Mouse (Mus musculus) retina, postnatal 7 days (tissue): ENCODE measurements around the gene L3hypdh.

ENCODE experiments used
- DNase-seq: peaks from one replicate; pipeline ENCODE4 v3.0.0-alpha.2; 2012; ENCODE audit warnings: low read depth, low spot score

The L3hypdh gene

DNA sequence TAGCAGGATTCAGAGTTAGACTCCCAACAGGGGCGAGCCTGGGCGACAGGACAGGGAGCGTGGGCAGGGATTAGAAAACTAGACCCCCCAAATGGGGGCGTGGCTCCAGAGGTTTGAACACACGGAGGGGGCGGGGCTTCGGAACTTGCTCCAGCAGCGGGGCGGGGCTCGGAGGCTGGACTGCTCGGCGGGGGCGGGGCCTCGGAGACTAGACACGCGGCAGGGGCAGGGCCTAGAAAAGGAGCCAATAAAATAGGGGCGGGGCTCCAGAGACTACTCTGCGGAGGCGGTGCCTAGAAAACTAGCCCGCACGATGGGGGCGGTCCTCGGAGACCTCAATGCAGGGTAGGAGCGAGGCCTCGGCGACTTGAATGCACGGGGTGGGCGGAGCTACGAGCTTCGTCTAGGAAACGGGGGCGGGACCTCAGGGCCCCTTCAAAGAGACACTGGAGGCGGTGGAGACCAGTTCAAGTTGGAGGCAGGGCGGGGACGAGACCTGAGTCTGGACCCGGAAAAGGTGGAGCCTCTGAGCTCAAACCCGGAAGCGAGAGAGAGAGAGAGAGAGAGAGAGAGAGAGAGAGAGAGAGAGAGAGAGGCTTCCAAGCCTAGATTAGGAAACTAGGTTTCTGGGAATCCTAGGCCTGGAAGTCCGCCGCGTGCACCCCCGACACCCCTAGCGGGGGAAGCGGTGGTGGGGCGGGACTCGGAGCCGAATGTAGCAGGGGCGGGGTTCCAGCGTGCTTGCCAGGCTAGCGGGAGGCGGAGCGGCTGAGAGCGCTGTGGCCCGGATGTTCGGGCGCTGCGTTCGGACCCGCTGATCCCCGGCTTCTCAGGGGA lies at the start of gene L3hypdh, which contains the start of gene Jkamp:
Gene L3hypdh, minus strand, starts transcription at position 111 of the 837 bp plus-strand sequence.
Gene Jkamp, plus strand, starts transcription at position 261 of the 837 bp plus-strand sequence.
- peak; percentile 100 for DNase-seq

DNA sequence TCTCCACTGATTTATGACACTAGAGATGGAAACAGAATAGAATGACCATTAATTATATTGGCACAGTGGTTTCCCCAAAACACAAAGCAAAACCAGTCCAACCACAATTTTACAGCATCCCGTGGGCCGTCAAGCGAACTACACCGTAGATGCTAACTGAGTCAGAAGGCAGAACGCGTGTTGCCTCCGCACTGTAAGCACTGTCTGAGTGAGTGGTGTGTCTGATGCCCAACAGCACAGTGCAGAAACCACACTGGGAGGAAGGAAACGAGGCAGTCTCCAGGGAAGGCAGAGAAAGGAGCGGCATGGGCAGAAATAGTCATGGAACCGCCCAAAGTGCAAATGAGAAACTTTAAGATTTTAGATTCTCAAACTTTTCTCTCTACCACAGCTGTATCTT lies 44.0 kb upstream of the L3hypdh start:
- DNase-seq: no peak

GRCm38 (mm10) chr12:72115686-72116345 lies 30.6 kb upstream of the L3hypdh start:
- DNase-seq: no peak

- no peak for DNase-seq
Measured at GRCm38 (mm10) chr12:72115126-72115525, 29.9 kb upstream of the L3hypdh start.

GRCm38 (mm10) chr12:72104525-72105281 lies 19.5 kb upstream of the L3hypdh start:
- peak; percentile 81 for DNase-seq

DNA sequence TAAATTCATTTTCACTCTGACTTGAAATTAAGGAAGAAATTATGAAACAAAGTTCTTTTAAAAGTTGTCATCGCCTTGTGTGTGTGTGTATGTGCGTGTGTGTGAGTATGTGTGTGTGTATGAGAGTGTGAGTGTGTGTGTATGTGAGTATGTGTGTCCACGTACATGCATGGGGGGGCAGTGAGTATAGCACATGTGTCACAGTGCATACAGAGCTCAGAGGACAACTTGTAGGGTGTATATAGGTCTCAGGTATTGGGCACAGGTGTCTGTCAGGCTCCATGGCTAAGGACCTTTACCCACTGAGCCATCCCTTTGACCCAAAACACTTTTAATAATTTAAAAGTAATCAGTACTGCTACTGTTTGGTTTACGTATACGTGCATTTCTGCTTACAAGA lies 18.8 kb upstream of the L3hypdh start:
- DNase-seq: no peak

DNA sequence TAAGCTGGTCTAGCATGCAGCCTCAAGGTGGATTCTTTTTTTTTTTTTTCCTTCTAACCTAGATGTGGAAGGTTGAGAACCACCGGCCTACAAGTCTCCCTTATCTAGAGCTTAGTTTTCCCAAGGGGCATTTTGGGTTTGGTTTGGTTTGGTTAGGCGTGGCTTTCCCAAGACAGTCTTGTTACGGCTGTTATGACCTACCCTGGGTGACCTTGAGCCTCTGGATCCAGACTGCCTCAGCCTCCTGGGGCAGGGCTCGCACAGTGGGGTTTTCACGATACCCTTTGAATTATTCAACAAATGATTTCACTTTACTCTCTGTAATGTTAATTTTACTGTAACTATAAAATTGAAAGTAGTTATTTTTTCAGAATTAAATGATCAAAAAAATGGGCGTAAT lies 17.5 kb upstream of the L3hypdh start:
- DNase-seq: no peak

- DNase-seq: no peak
Measured at GRCm38 (mm10) chr12:72096966-72097365, 11.7 kb upstream of the L3hypdh start.

DNA sequence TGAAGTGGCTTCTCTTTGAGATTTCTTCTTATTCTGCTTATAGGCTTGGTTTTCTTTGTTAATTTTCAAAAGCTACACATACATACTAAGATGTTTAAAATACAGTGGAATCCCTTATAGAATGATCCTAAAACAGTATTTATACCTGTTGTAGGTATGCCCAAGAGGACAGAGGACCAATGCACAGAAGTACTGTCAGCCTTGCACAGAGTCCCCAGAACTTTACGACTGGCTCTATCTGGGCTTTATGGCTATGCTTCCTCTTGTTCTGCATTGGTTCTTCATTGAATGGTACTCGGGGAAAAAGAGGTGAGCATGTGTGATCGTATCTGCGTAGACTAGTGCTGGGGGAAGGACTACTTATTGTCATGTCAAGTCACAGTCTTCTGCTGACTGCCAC lies 4.6 kb upstream of the L3hypdh start:
- no peak for DNase-seq

DNA sequence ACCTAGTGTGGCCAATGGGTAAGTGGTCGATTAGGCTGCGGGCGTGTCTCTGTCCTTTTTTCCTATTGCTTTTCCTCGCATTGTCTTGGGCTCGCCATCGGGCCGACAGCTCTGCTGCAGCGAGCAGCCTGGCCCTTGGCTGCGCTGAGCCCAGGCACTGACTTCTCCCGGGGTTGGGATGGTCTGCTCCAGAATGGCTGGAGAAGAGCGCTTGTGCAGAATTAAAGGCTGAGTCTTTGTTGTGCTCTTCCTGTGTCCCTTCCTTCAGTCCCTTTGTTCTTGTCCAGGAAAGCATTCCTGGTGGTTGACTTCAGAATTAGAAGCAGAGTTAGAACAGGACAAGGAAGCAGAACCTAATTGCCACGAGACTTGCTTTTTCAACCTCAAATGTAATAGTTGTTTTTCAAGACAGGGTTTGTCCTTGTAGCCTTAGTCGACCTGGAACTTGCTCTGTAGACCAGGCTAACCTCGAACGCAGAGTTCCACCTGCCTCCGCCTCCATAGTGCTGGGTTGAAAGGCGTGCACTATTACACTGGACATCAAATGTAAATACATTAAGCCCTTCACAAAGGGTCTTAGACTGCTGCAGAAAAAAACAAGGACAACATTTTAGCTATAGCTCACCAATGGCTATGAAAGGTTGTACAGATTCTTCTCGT lies 1.1 kb upstream of the L3hypdh start:
- DNase-seq: no peak

GRCm38 (mm10) chr12:72085024-72085328 lies 263 bp downstream of the L3hypdh start:
- no peak for DNase-seq

GRCm38 (mm10) chr12:72084261-72085023 lies 797 bp downstream of the L3hypdh start:
- DNase-seq: no peak

GRCm38 (mm10) chr12:72083265-72083664 lies 2.0 kb downstream of the L3hypdh start:
- DNase-seq: no peak

DNA sequence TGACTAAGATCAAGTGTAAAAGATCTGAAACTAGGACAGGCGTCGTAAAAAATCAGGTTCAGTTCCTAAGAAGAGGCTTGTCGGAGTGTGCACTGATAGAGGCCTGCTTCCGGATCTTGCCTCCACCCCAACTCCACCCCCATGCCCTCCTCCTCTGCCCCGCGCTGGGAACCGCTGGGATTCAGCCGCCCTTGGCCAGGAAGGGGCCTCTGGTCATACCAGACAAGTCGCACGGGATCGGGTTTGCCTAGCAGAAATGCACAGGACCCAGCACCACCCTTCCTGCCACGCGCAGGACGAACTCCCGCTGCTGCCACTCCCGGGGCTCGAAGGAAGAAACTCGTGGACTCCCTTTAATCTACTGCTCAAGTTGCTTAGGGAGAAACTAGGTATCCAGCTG lies 2.9 kb downstream of the L3hypdh start:
- no peak for DNase-seq

GRCm38 (mm10) chr12:72081961-72082360 lies 3.3 kb downstream of the L3hypdh start:
- no peak for DNase-seq

GRCm38 (mm10) chr12:72078248-72078647 lies 7.0 kb downstream of the L3hypdh start:
- DNase-seq: no peak

DNA sequence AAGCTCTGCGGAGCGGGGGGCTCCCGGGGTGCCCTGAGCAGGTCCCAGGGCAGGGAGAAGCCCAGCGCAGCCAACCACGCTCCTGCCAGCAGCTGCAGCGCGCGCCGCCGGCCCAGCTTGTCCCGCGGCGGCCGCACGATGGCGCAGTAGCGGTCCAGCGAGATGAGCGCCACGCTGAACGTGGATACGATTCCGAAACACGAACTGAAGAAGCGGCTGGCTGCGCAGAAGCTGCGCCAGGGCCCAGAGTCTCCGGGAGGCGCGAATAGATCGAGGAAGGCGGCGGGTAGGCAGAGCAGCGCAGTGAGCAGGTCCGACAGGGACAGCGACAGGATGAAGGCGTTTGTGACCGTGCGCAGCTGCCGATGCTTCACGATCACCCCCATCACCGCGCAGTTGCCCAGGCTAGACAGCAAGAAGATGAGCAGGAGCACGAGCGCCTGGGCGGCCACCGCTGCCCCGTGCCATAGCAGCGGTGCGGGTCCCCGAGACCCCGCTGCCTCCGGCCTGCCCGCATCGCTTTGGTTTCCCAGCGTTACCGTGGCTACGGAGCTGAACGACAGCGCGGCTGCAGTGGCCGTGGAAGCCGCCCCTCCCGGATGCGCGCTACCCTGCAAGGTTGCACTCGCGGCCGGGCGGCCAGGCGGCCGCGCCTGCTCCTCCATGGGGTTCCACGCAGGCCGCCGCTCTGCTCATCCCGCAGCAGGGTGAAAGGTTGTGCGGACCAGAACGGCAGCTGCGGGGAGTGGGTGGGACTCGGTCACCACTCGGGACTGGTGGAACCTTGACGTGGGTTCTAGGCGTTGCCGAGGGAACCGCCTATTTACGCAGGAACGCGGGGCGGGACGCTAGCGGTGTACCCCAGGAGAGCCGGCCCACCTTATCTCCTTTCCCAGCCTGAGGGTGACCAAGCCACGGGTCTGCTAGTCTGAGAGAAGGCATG lies 14.6 kb downstream of the L3hypdh start, which contains the start of gene Gpr135:
Gene Gpr135, minus strand, starts transcription at position 799 of the 943 bp plus-strand sequence.
- peak; percentile 72 for DNase-seq

- peak; percentile 44 for DNase-seq
Measured at GRCm38 (mm10) chr12:72069626-72070326, 15.5 kb downstream of the L3hypdh start.

- DNase-seq: no peak
Measured at GRCm38 (mm10) chr12:72057780-72058179, 27.5 kb downstream of the L3hypdh start.
